Mouse (Mus musculus): ENCODE data around the gene Zfp385b. TPM values are rescaled to one million over a fixed set of nuclear protein-coding genes. Genes with fewer than 3 reads are reported as not detected.

Zfp385b gene
- total and polyA plus RNA-seq, 3 experiments, result not detected

GRCm38 (mm10) chr2:77790846-77791245, 28.6 kb downstream of the Zfp385b start:
- dilution Hi-C loops (cut with MboI; ENCODE audit: extremely low pct_ligation_motif_present, extremely low pct_unique_long_range_greater_than_20kb, low sequenced_read_pairs) (no loop called here), in situ Hi-C loops (cut with MboI; ENCODE audit: low pct_ligation_motif_present, low pct_unique_long_range_greater_than_20kb, low sequenced_read_pairs) (no loop called here)
- no peaks in the 10 kb centered on the region for H3K4me1 ChIP-seq (ENCODE audit: control insufficient read depth in 1 of 2, insufficient read depth in 2 of 2)

GRCm38 (mm10) chr2:77790295-77790694, 29.1 kb downstream of the Zfp385b start:
- Histone ChIP-seq H3K27ac (ENCODE audit: insufficient read depth, low read depth) (no peak overlapping the region), H3K79me2 (replicated peaks; ENCODE audit: control insufficient read depth, extremely low read depth, insufficient read depth, poor library complexity, severe bottlenecking) (no peaks in the 10 kb centered on the region), H3K27me3 (replicated peaks) (no peaks in the 10 kb centered on the region), H3K4me3 (replicated peaks in 1 of 3; ENCODE audit: low read depth in 2 of 3, low read length in 2 of 3, poor library complexity in 1 of 3) (no peak overlapping the region), H3K36me3 (replicated peaks in 1 of 2; ENCODE audit: control insufficient read depth in 1 of 2, insufficient read depth in 1 of 2, low read length in 1 of 2) (no peaks in the 10 kb centered on the region), H3K9ac (ENCODE audit: insufficient read depth, low read depth) (no peak overlapping the region), H3K9me3 (replicated peaks; ENCODE audit: low read length) (peaks cover 59% of the 10 kb centered on the region), H3K4me2 (ENCODE audit: insufficient read depth, low read depth, poor library complexity, severe bottlenecking) (no peak overlapping the region), H3K4me1 (ENCODE audit: control insufficient read depth in 1 of 2, insufficient read depth in 2 of 2) (no peaks in the 10 kb centered on the region)
- DNase-seq (ENCODE audit: extremely low read depth), result no peak
- no peak for TF ChIP-seq ZMIZ1 (IDR thresholded peaks at IDR 0.05; ENCODE audit: low read depth, low read length)
- TF ChIP-seq SMC3 (IDR thresholded peaks at IDR 0.05; ENCODE audit: low read depth, low read length), result no peak
- TF ChIP-seq RAD21 (IDR thresholded peaks at IDR 0.05; ENCODE audit: low read depth, low read length), result no peak
- no peak for TF ChIP-seq CTCF (conservative IDR thresholded peaks at IDR 0.05 in 1 of 2, IDR thresholded peaks at IDR 0.05 in 1 of 2; ENCODE audit: low read depth in 2 of 2, low read length in 2 of 2)
- TF ChIP-seq HCFC1 (IDR thresholded peaks at IDR 0.05; ENCODE audit: low read depth, low read length), result no peak
- TF ChIP-seq CHD2 (IDR thresholded peaks at IDR 0.05; ENCODE audit: low read length), result no peak
- TF ChIP-seq ETS1 (conservative IDR thresholded peaks at IDR 0.05; ENCODE audit: low read depth, low read length), result no peak
- no peak for TF ChIP-seq CHD1 (IDR thresholded peaks at IDR 0.05; ENCODE audit: low read depth, low read length)
- TF ChIP-seq RCOR1 (conservative IDR thresholded peaks at IDR 0.05; ENCODE audit: low read depth, low read length), result no peak
- no peak for TF ChIP-seq POLR2A (IDR thresholded peaks at IDR 0.05; ENCODE audit: low read depth, low read length)
- no peak for TF ChIP-seq MYC (IDR thresholded peaks at IDR 0.05; ENCODE audit: low read depth, low read length)
- TF ChIP-seq ZNF384 (IDR thresholded peaks at IDR 0.05; ENCODE audit: low read depth, low read length), result no peak
- TF ChIP-seq ZC3H11A (IDR thresholded peaks at IDR 0.05; ENCODE audit: low read depth, low read length), result no peak
- no peak for TF ChIP-seq JUND (conservative IDR thresholded peaks at IDR 0.05; ENCODE audit: low read depth, low read length)
- TF ChIP-seq TCF12 (IDR thresholded peaks at IDR 0.05; ENCODE audit: low read depth, low read length), result no peak
- no peak for TF ChIP-seq USF2 (conservative IDR thresholded peaks at IDR 0.05; ENCODE audit: low read depth, low read length)
- TF ChIP-seq BHLHE40 (IDR thresholded peaks at IDR 0.05; ENCODE audit: low read depth, low read length), result no peak
- no peak for TF ChIP-seq NRF1 (IDR thresholded peaks at IDR 0.05; ENCODE audit: low read depth, low read length)
- TF ChIP-seq POLR2AphosphoS2 (IDR thresholded peaks at IDR 0.05; ENCODE audit: low read depth, low read length), result no peak
- no peak for TF ChIP-seq PAX5 (IDR thresholded peaks at IDR 0.05; ENCODE audit: low read length)
- dilution Hi-C loops (cut with MboI; ENCODE audit: extremely low pct_ligation_motif_present, extremely low pct_unique_long_range_greater_than_20kb, low sequenced_read_pairs) (no loop called here), in situ Hi-C loops (cut with MboI; ENCODE audit: low pct_ligation_motif_present, low pct_unique_long_range_greater_than_20kb, low sequenced_read_pairs) (no loop called here)

More at GRCm38 (mm10) chr2:77790846-77791245, 28.6 kb downstream of the Zfp385b start:
- Histone ChIP-seq H3K9ac (ENCODE audit: insufficient read depth, low read depth) (no peak overlapping the region), H3K9me3 (replicated peaks; ENCODE audit: low read length) (peaks cover 60% of the 10 kb centered on the region), H3K4me2 (ENCODE audit: insufficient read depth, low read depth, poor library complexity, severe bottlenecking) (no peak overlapping the region), H3K36me3 (replicated peaks in 1 of 2; ENCODE audit: control insufficient read depth in 1 of 2, insufficient read depth in 1 of 2, low read length in 1 of 2) (no peaks in the 10 kb centered on the region), H3K79me2 (replicated peaks; ENCODE audit: control insufficient read depth, extremely low read depth, insufficient read depth, poor library complexity, severe bottlenecking) (no peaks in the 10 kb centered on the region), H3K27ac (ENCODE audit: insufficient read depth, low read depth) (no peak overlapping the region), H3K4me3 (replicated peaks in 1 of 3; ENCODE audit: low read depth in 2 of 3, low read length in 2 of 3, poor library complexity in 1 of 3) (no peak overlapping the region), H3K27me3 (replicated peaks) (no peaks in the 10 kb centered on the region)
- no peak for TF ChIP-seq MYC (IDR thresholded peaks at IDR 0.05; ENCODE audit: low read depth, low read length)
- TF ChIP-seq ETS1 (conservative IDR thresholded peaks at IDR 0.05; ENCODE audit: low read depth, low read length), result no peak
- TF ChIP-seq POLR2A (IDR thresholded peaks at IDR 0.05; ENCODE audit: low read depth, low read length), result no peak
- no peak for TF ChIP-seq POLR2AphosphoS2 (IDR thresholded peaks at IDR 0.05; ENCODE audit: low read depth, low read length)
- no peak for TF ChIP-seq HCFC1 (IDR thresholded peaks at IDR 0.05; ENCODE audit: low read depth, low read length)
- TF ChIP-seq E2F4 (IDR thresholded peaks at IDR 0.05; ENCODE audit: insufficient replicate concordance, low read depth, low read length), result no peak
- TF ChIP-seq GABPA (IDR thresholded peaks at IDR 0.05; ENCODE audit: insufficient replicate concordance, low read depth, low read length), result no peak
- TF ChIP-seq IRF4 (IDR thresholded peaks at IDR 0.05; ENCODE audit: low read depth, low read length), result no peak
- no peak for TF ChIP-seq ZKSCAN1 (IDR thresholded peaks at IDR 0.05; ENCODE audit: borderline replicate concordance, low read depth, low read length)
- no peak for TF ChIP-seq USF2 (conservative IDR thresholded peaks at IDR 0.05; ENCODE audit: low read depth, low read length)
- TF ChIP-seq RCOR1 (conservative IDR thresholded peaks at IDR 0.05; ENCODE audit: low read depth, low read length), result no peak
- TF ChIP-seq UBTF (IDR thresholded peaks at IDR 0.05; ENCODE audit: low read depth, low read length), result no peak
- no peak for TF ChIP-seq MAX (IDR thresholded peaks at IDR 0.05; ENCODE audit: low read length)
- no peak for DNase-seq (ENCODE audit: extremely low read depth)

All from CH12.LX (cell line).